Mouse (Mus musculus) MEL (cell line): ENCODE measurements at regions not wholly inside any gene's neighbourhood (a gene's known extent, or its start where the extent isn't known, plus 50 kb on each side); places are given as distances from the start of the nearest gene placed in this dataset.

Source experiments
- DNase-seq: peaks from one replicate; pipeline ENCODE4 v3.0.0; 2011; ENCODE audit warnings: low read depth, low spot score
- H3K27ac ChIP-seq: 2 replicates; pipeline ENCODE4 v1.5.1; 2012; ENCODE audit warnings: low read depth, mild to moderate bottlenecking, control low read depth, low read length, moderate library complexity; ENCODE audit not compliant: control insufficient read depth
- H3K27me3 ChIP-seq, 2 experiments: fragments of 150-350 bp in 1 of 2; sonication (generic) in 1 of 2; 2 replicates each; pipeline ENCODE4 v1.6.1; 2012; ENCODE audit warnings: low read length in 2 of 2, mild to moderate bottlenecking in 2 of 2, improper control_type of control experiment in 1 of 2, moderate library complexity in 1 of 2; ENCODE audit not compliant: insufficient read depth in 2 of 2, control insufficient read depth in 1 of 2
- H3K36me3 ChIP-seq, 2 experiments: 2 replicates each; pipeline ENCODE4 v1.6.1; 2012 to 2014; ENCODE audit warnings: low read length in 2 of 2, improper control_type of control experiment in 1 of 2, inconsistent platforms in 1 of 2, mild to moderate bottlenecking in 1 of 2; ENCODE audit not compliant: insufficient read depth in 2 of 2, control insufficient read depth in 1 of 2
- H3K4me1 ChIP-seq, 2 experiments: fragments of 150-350 bp in 1 of 2; sonication (generic) in 1 of 2; 2 replicates each; pipeline ENCODE4 v1.6.1; 2012; ENCODE audit warnings: low read length in 2 of 2, improper control_type of control experiment in 1 of 2, mild to moderate bottlenecking in 1 of 2; ENCODE audit not compliant: insufficient read depth in 2 of 2, control insufficient read depth in 1 of 2
- H3K4me3 ChIP-seq, 2 experiments: fragments of 150-350 bp in 1 of 2; sonication (generic) in 1 of 2; 2 replicates each; pipeline ENCODE4 v1.5.1; 2012; ENCODE audit warnings: low read depth in 2 of 2, low read length in 2 of 2, mild to moderate bottlenecking in 2 of 2, moderate library complexity in 2 of 2, control low read depth in 1 of 2, improper control_type of control experiment in 1 of 2; ENCODE audit not compliant: control insufficient read depth in 1 of 2, insufficient read depth in 1 of 2
- H3K79me2 ChIP-seq: 2 replicates; pipeline ENCODE4 v1.6.1; 2012; ENCODE audit warnings: mild to moderate bottlenecking, low read length, moderate library complexity; ENCODE audit not compliant: control insufficient read depth, poor library complexity, insufficient read depth
- H3K9ac ChIP-seq: 2 replicates; pipeline ENCODE4 v1.6.1; 2012; ENCODE audit warnings: low read depth, mild to moderate bottlenecking, control low read depth, low read length, moderate library complexity; ENCODE audit not compliant: control insufficient read depth, poor library complexity, severe bottlenecking
- H3K9me3 ChIP-seq: fragments of 150-350 bp; sonication (generic); replicated peaks from 2 replicates; pipeline ENCODE4 v1.6.1; 2012; ENCODE audit warnings: mild to moderate bottlenecking, low read length, improper control_type of control experiment, moderate library complexity; ENCODE audit not compliant: insufficient read depth
- BHLHE40 ChIP-seq: IDR thresholded peaks from 2 replicates; pipeline ENCODE4 v1.6.1; 2012; ENCODE audit warnings: low read depth, mild to moderate bottlenecking, inconsistent platforms, low read length, improper control_type of control experiment, borderline replicate concordance
- E2F4 ChIP-seq: IDR thresholded peaks from 2 replicates; pipeline ENCODE4 v1.6.1; 2011; ENCODE audit warnings: low read depth, low read length, improper control_type of control experiment, borderline replicate concordance
- GABPA ChIP-seq: IDR thresholded peaks from 2 replicates; pipeline ENCODE4 v1.6.1; 2012; ENCODE audit warnings: low read depth, mild to moderate bottlenecking, inconsistent platforms, low read length, improper control_type of control experiment, moderate library complexity
- JUND ChIP-seq: IDR thresholded peaks from 2 replicates; pipeline ENCODE4 v1.6.1; 2011; ENCODE audit warnings: low read depth, mild to moderate bottlenecking, improper control_type of control experiment, low read length
- MAFK ChIP-seq: IDR thresholded peaks from 2 replicates; pipeline ENCODE4 v1.6.1; 2011; ENCODE audit warnings: low read depth, mild to moderate bottlenecking, low read length, improper control_type of control experiment, borderline replicate concordance
- MAX ChIP-seq: IDR thresholded peaks from 2 replicates; pipeline ENCODE4 v1.6.1; 2011; ENCODE audit warnings: low read length, improper control_type of control experiment
- MYB ChIP-seq: IDR thresholded peaks from 2 replicates; pipeline ENCODE4 v1.6.1; 2011; ENCODE audit warnings: mild to moderate bottlenecking, low read depth, low read length, improper control_type of control experiment
- MYC ChIP-seq: IDR thresholded peaks from 2 replicates; pipeline ENCODE4 v1.6.1; 2011; ENCODE audit warnings: low read depth, mild to moderate bottlenecking, low read length, improper control_type of control experiment, moderate library complexity
- NRF1 ChIP-seq: IDR thresholded peaks from 2 replicates; pipeline ENCODE4 v1.6.1; 2014; ENCODE audit warnings: low read depth, mild to moderate bottlenecking, inconsistent platforms, low read length, improper control_type of control experiment, moderate library complexity; ENCODE audit not compliant: poor library complexity, insufficient read depth, severe bottlenecking
- SMC3 ChIP-seq: IDR thresholded peaks from 2 replicates; pipeline ENCODE4 v1.6.1; 2011; ENCODE audit warnings: low read depth, low read length, improper control_type of control experiment
- TBP ChIP-seq: IDR thresholded peaks from 2 replicates; pipeline ENCODE4 v1.8.0; 2011; ENCODE audit warnings: low read depth, low read length, improper control_type of control experiment
- TCF12 ChIP-seq: IDR thresholded peaks from 2 replicates; pipeline ENCODE4 v1.6.1; 2014; ENCODE audit warnings: low read depth, mild to moderate bottlenecking, inconsistent platforms, low read length, improper control_type of control experiment, moderate library complexity
- UBTF ChIP-seq: IDR thresholded peaks from 2 replicates; pipeline ENCODE4 v1.6.1; 2012; ENCODE audit warnings: low read depth, mild to moderate bottlenecking, inconsistent platforms, low read length, improper control_type of control experiment, moderate library complexity, borderline replicate concordance; ENCODE audit not compliant: insufficient read depth
- USF2 ChIP-seq, 2 experiments: IDR thresholded peaks; 2 replicates each; pipeline ENCODE4 v1.6.1; 2011 to 2012; ENCODE audit warnings: improper control_type of control experiment in 2 of 2, low read length in 2 of 2, borderline replicate concordance in 1 of 2, inconsistent platforms in 1 of 2, low read depth in 1 of 2, mild to moderate bottlenecking in 1 of 2; ENCODE audit not compliant: insufficient read depth in 1 of 2
- ZKSCAN1 ChIP-seq: IDR thresholded peaks from 2 replicates; pipeline ENCODE4 v1.6.1; 2012; ENCODE audit warnings: low read depth, mild to moderate bottlenecking, inconsistent platforms, low read length, improper control_type of control experiment, moderate library complexity
- ZMIZ1 ChIP-seq: IDR thresholded peaks from 2 replicates; pipeline ENCODE4 v1.6.1; 2012; ENCODE audit warnings: low read depth, mild to moderate bottlenecking, inconsistent platforms, low read length, improper control_type of control experiment, moderate library complexity

DNA sequence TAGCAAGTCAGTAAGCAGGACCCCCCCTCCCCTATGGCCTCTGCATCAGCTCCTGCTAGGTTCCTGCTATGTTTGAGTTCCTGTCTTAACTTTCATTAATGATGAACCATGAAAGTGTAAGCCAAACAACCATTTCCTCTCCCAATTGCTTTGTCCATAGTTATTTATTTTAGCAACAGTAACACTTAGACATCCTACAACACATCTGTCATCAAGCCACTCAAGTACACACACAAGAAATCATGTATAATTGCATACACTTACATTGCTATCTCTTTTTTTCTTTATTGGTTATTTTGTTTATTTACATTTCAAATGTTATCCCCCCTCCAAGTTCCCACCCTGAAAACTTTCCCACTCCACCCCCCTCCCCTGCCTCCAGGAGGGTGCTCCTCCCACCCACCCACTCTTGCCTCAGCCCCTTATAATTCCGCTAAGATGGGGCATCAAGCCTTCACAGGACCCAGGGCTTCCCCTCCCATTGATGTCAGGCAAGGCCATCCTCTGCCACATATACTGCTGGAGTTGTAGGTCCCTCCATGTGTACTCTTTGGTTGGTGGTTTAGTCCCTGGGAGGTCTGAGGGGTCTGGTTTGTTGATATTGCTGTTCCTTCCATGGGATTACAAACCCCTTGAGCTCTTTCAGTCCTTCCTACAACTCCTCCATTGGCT, 310.9 kb upstream of the Ccnh start:
- no peak overlapping the region for H3K27ac ChIP-seq
- no peaks in the 10 kb centered on the region for H3K79me2 ChIP-seq
- no peaks in the 10 kb centered on the region for H3K4me1 ChIP-seq
- no peaks in the 10 kb centered on the region for H3K36me3 ChIP-seq
- no peak overlapping the region for H3K9ac ChIP-seq
- DNase-seq, result no peak
- no peaks in the 10 kb centered on the region for H3K27me3 ChIP-seq
- no peaks in the 10 kb centered on the region for H3K9me3 ChIP-seq
- no peak for TF ChIP-seq SMC3
- no peak for TF ChIP-seq TCF12
- TF ChIP-seq TBP, result no peak
- TF ChIP-seq GABPA, result no peak
- TF ChIP-seq E2F4, result no peak
- TF ChIP-seq JUND, result no peak
- no peak for TF ChIP-seq BHLHE40
- no peak for TF ChIP-seq MYC
- TF ChIP-seq USF2 (IDR thresholded peaks at IDR 0.05; ENCODE audit: borderline replicate concordance in 1 of 2, insufficient read depth in 1 of 2, low read depth in 1 of 2, low read length in 2 of 2), result no peak
- TF ChIP-seq ZMIZ1, result no peak
- no peak for TF ChIP-seq MYB
- no peak for TF ChIP-seq NRF1
- TF ChIP-seq, all 39 proteins: peak for 0
- no peak overlapping the region for H3K4me3 ChIP-seq

DNA sequence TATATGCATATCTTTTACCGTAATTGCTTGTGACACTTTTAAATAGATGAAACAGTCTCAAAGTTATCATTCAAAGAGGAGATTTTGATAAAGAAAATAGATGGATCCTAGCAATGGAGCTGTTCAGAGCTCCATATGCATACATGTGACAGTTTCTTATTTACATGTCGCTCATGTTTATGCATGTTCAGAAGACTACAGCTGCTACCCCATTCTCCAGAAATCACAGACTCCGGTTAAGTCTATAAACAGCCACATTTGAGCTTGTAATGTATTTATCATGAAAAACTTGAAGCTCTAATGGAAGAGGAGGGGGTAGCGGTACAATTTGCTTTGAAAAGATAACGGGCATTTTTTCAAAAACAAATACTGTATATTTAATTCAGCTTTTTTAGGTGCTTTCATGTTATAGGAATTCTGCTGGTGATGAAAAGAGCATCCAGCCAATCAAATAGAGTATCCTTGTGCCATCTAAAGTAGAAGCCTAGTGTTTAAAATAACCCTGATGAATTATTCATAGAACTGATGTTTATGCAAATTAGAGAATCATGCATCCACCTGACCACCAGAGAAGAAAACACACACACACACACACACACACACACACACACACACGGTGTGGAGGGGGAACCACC, 283.7 kb upstream of the Ccnh start:
- no peaks in the 10 kb centered on the region for H3K79me2 ChIP-seq
- no peak overlapping the region for H3K9ac ChIP-seq
- DNase-seq, result no peak
- TF ChIP-seq MAX, result no peak
- TF ChIP-seq ZKSCAN1, result no peak
- no peak for TF ChIP-seq MAFK
- TF ChIP-seq JUND, result no peak
- no peak for TF ChIP-seq UBTF
- TF ChIP-seq TBP, result no peak
- no peak for TF ChIP-seq USF2 (IDR thresholded peaks at IDR 0.05; ENCODE audit: borderline replicate concordance in 1 of 2, insufficient read depth in 1 of 2, low read depth in 1 of 2, low read length in 2 of 2)
- no peak overlapping the region for H3K4me3 ChIP-seq
- no peaks in the 10 kb centered on the region for H3K4me1 ChIP-seq
- no peak overlapping the region for H3K27ac ChIP-seq
- no peaks in the 10 kb centered on the region for H3K36me3 ChIP-seq
- no peaks in the 10 kb centered on the region for H3K27me3 ChIP-seq
- no peaks in the 10 kb centered on the region for H3K9me3 ChIP-seq
